Mouse (Mus musculus) embryonic stem cell, embryonic (primary cell): ENCODE results near the gene Srr.

Experiments used
- CTCF ChIA-PET, 4 experiments: fragments of 300-600 bp in 2 of 4; fragments of 350-600 bp in 2 of 4; sonication (Branson Sonifier 250); formaldehyde crosslinking; loops; one replicate each; lab custom pipeline; 2022; ENCODE audit warnings: inconsistent platforms in 2 of 4; lab: Charles Lee
- POLR2A ChIA-PET, 4 experiments: fragments of 300-600 bp in 2 of 4; fragments of 350-600 bp in 2 of 4; sonication (Branson Sonifier 250); formaldehyde crosslinking; loops; one replicate each; lab custom pipeline; 2022; ENCODE audit warnings: antibody characterized with exemption in 4 of 4, inconsistent platforms in 1 of 4; lab: Charles Lee

Gene Srr

DNA sequence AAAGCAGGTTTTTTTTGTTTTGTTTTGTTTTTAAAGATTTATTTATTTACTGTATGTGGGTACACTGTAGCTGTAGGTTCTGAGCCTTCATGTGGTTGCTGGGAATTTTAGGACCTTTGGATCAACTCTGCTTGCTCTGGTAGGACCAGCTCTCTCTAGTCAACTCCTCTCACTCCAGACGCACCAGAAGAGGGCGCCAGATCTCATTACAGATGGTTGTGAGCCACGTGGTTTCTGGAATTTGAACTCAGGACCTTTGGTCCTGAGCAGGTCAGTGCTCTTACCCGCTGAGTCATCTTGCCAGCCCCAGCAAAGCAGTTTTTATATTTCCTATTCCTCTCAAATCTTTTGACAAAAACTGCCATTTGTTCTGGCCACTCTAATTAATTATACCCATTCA lies 1.6 kb downstream of the Srr start:
- ChIA-PET POLR2A (interaction anchor here in 3 of 4 experiments (0.6 to 23.0 kb wide), 16 partner anchors 15 to 246 kb away, joined by 3 to 481 read pairs (median 4); partner anchors contain the start of genes Hic1 (in 1 of the 3), Mettl16 (in 1 of the 3), Mnt (in 1 of the 3) and Sgsm2 (in 1 of the 3)), CTCF (interaction anchor here (0.5 to 1.9 kb wide), 21 partner anchors 8 to 1941 kb away, joined by 3 to 7 read pairs (median 4); no protein-coding TSS in a partner anchor)

DNA sequence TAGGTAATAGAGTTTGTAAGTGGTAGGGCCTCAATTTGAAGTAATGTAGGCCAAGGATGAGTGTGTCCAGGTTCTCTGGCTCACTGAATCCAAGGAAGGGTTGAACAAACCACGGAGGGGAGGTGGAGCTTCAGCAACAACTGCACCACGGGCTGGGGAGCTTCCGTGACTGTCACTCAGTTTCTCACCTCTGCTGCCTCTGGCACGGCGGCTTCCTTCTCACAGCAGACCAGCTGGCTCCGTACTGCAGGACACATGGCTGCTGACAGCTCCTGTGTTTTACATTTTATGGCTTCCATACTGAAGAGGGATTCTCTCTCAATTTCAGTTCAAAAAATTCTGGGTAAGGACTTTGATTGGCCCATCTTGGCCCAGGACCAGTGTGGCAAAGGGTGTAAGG lies 6.5 kb downstream of the Srr start:
- POLR2A ChIA-PET: interaction anchor here in 2 of 4 experiments (1.1 to 23.0 kb wide), 3 partner anchors 14 to 87 kb away, joined by 3 to 481 read pairs (median 3); partner anchors contain the start of genes Sgsm2 (in 1 of the 2) and Tsr1 (in 1 of the 2)
- CTCF ChIA-PET: no interaction called here

DNA sequence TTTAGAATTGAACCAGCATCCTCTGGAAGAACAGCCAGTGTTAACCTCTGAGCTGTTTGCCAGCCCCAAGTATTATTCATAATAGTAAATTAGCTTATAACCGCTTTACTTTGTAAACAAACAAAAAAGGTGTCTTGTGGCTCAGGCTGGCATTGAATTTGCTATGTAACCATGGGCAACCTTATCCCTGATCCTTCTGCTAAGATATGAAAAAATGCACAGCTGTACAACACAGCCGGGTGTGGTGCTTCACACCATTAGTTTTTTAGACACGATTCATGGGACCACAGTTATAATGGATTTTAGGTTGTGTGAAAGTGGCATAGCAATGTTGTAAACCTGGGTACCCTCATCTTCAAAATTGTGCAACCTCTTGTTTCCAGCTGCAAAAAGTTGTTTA lies 13.3 kb downstream of the Srr start:
- ChIA-PET POLR2A (interaction anchor here (0.6 to 24.9 kb wide), 12 partner anchors 4 to 998 kb away, joined by 3 to 481 read pairs (median 4); partner anchors contain the start of genes Sgsm2 (in 2 of the 4), Smg6 (in 2 of the 4), Tsr1 (in 2 of the 4) and Mettl16 (in 1 of the 4)), CTCF (interaction anchor here in 1 of 4 experiments (1.6 kb wide), 1 partner anchor 12 kb away, joined by 4 read pairs; no protein-coding TSS in a partner anchor)

DNA sequence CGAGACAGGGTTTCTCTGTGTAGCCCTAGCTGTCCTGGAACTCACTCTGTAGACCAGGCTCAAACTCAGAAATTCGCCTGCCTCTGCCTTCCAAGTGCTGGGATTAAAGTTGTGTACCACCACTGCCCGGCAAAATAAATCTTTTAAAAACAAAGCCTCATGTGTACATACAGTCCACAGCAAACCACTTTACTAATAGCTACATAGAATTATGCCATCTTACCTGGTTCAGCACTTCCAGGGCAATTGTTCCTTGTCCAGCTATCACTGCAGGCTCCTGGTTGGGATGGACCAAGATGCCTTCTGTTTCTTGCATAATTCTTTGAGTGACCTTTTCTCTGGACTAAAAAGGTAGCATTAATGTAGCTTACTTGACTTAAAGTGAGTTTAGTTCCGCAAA lies 15.8 kb downstream of the Srr start:
- ChIA-PET POLR2A (interaction anchor here (1.1 to 24.9 kb wide), 11 partner anchors 4 to 230 kb away, joined by 3 to 481 read pairs (median 6); partner anchors contain the start of genes Tsr1 (in 3 of the 4), Sgsm2 (in 2 of the 4), Smg6 (in 2 of the 4) and Srr (in 1 of the 4)), CTCF (interaction anchor here in 2 of 4 experiments (0.7 to 1.2 kb wide), 2 partner anchors 15 to 577 kb away, joined by 3 read pairs; partner anchors contain the start of genes Prpf8 (in 1 of the 2), Smg6 (in 1 of the 2) and Srr (in 1 of the 2))

DNA sequence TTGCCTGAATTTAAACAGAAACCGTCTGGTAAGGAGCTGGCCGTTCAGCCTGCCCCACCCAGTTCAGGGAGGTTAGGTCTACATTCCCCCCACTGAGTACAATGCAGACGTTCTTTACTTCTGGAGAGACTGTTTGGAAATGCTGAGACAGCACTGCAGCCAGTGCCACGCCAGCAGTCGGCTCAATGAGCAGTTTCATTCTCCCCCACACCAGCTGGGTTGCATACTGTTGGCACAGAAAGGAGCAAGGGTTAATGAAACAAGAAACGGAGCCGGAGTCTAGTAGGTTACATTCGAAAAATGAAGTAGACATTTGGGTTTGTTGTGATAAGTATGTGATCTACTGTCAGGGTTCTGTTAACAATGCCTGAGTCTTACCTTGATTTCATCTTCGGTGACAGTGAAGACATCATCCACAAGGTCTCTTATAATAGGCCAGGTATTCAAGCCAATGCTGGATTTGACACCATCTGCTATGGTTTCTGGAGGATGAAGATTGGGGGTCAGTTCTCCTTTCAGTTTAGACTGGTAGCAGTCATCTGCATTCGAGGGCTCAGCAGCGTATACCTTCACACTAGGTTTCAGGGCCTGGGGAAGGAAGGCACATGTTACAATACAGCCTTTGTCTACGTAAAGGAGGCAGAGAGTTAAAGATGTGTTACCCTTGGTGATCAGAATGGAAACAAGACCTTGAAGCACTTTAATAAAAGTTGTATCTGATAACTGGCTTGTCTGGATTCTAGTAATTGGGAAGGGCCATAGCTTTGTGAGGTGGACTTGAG lies 16.9 kb downstream of the Srr start:
- CTCF ChIA-PET: interaction anchor here in 1 of 4 experiments (0.9 kb wide), 1 partner anchor 257 kb away, joined by 3 read pairs; no protein-coding TSS in a partner anchor
- POLR2A ChIA-PET: interaction anchor here in 3 of 4 experiments (0.9 to 24.9 kb wide), 14 partner anchors 3 to 243 kb away, joined by 3 to 481 read pairs (median 4); partner anchors contain the start of genes Tsr1 (in 3 of the 3), Smg6 (in 2 of the 3), Sgsm2 (in 1 of the 3) and Srr (in 1 of the 3)

DNA sequence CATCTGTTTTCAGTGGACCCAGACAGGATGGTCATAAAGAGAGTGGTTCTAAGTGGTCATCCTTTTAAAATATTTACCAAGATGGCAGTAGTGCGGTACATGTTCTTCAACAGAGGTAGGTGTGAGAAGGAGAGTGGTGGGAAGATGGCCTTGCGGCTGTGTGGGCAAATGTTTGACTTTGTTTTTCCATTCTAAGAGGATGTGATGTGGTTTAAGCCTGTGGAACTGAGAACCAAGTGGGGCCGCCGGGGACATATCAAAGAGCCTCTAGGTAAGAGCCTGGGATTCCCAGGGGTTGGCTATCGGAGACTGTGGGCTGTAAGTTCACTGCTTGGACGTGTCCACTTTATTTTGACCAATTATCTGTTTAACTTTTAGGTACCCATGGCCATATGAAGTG lies 17.9 kb downstream of the Srr start:
- POLR2A ChIA-PET: interaction anchor here in 3 of 4 experiments (0.6 to 24.9 kb wide), 9 partner anchors 2 to 553 kb away, joined by 3 to 481 read pairs (median 4); partner anchors contain the start of genes Tsr1 (in 3 of the 3), Hic1 (in 1 of the 3), Sgsm2 (in 1 of the 3) and Smg6 (in 1 of the 3)
- CTCF ChIA-PET: interaction anchor here in 1 of 4 experiments (0.9 kb wide), 1 partner anchor 257 kb away, joined by 3 read pairs; no protein-coding TSS in a partner anchor

DNA sequence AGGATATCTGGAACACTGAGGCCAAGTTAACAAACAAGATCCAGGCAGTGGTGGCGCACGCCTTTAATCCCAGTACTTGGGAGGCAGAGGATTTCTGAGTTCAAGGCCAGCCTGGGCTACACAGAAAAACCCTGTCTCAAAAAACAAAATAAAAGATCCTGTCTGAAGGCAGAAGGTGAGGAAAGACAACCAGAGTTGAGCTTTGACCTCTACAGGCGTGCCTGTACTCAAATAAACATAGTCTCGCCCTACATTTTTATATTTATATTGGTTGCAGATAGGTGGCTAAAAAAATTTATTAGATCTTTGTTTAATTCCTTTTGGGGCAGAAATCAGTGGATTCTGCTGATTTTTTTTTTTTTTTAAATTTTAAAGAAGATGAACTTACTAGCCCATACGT lies 23.3 kb downstream of the Srr start:
- CTCF ChIA-PET: no interaction called here
- POLR2A ChIA-PET: interaction anchor here in 3 of 4 experiments (0.6 to 24.9 kb wide), 12 partner anchors 11 to 193 kb away, joined by 3 to 481 read pairs (median 4); partner anchors contain the start of genes Smg6 (in 2 of the 3) and Srr (in 2 of the 3)

DNA sequence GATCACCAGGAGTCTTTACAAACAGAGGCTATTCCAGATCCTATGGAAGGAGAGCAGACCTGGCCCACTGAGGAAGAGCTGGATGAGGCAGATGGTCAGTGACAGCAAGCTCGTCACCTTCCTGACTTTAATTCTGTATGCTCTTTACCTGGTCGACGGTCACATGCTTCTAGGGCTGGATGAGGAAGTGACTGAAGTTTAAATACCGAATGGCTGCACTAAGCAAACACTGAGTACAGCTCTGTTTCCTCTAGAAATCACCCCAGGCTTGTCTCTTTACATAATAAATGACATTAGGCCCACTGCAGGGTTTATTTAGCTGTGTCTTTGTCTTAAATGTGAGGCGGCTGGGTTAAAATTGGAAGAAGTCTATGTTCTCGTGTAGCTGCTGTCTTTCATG lies 24.2 kb downstream of the Srr start:
- CTCF ChIA-PET: no interaction called here

DNA sequence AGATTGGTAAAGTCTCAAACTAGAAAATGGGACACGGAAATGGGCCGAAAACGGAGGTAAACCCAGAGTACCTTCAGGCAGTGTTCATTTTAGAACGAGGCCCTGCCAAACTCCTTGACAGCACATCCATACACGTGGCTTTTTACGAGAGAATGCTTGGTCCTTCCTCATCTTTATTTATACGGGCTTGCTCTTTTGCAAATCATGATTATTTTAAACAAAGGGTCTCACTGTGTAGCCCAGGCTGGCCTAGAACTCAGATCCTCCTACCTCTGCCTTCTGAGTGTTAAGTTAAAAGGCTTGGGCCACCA lies 27.3 kb downstream of the Srr start:
- CTCF ChIA-PET: no interaction called here
- POLR2A ChIA-PET: interaction anchor here (0.6 to 24.9 kb wide), 29 partner anchors 8 to 610 kb away, joined by 3 to 481 read pairs (median 6); partner anchors contain the start of genes Smg6 (in 2 of the 4) and Srr (in 2 of the 4)

More for the DNA sequence above, 24.2 kb downstream of the Srr start:
- POLR2A ChIA-PET: interaction anchor here in 3 of 4 experiments (0.7 to 24.9 kb wide), 8 partner anchors 9 to 70 kb away, joined by 3 to 481 read pairs (median 4); partner anchors contain the start of genes Smg6 (in 1 of the 3) and Srr (in 1 of the 3)

DNA sequence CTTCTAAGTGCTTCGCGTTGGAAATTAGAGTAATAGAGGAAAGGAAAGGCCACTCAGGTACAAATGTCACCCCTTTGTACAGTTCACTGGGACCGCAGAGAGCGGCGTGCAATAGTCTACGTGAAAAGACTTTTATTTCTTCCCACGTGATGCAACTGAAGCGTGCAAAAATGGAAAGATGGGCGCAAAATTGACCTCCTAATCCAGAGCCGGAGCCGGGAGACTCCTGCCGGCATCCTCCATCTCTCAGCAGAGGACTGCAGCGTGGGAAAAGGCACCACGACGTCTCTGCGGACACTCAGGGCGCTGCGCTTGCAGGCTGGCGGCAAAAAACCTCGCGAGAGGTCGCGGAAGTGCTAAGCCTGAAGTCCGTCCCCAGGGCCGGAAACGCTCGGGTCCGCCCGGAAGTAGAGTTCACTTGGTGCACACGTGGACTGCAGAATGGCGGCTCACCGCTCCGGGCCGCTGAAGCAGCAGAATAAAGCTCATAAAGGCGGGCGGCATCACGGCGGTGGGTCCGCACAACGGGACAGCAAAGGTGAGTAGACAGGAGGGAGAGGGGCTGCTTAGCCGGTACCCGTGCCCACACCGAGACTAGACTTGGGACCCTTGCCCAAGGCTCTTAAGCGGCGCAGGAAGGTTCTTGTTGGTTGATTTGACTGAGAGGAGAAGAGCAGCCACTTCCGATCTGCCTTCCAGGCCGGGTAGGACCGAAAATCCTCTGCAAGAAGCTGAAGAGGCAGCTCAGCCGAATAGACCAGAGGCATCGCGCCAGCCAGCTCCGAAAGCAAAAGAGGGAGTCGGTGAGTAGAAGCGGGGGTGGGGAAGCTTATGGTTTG lies 27.9 kb downstream of the Srr start, which contains the start of gene Tsr1:
Gene Tsr1, plus strand, starts transcription at position 394 of the 839 bp plus-strand sequence.
- ChIA-PET POLR2A (interaction anchor here (0.6 to 24.9 kb wide), 37 partner anchors 8 to 611 kb away, joined by 3 to 481 read pairs (median 5); partner anchors contain the start of genes Smg6 (in 2 of the 4), Srr (in 2 of the 4) and Mnt (in 1 of the 4)), CTCF (interaction anchor here in 1 of 4 experiments (0.8 kb wide), 1 partner anchor 50 kb away, joined by 3 read pairs; no protein-coding TSS in a partner anchor)

DNA sequence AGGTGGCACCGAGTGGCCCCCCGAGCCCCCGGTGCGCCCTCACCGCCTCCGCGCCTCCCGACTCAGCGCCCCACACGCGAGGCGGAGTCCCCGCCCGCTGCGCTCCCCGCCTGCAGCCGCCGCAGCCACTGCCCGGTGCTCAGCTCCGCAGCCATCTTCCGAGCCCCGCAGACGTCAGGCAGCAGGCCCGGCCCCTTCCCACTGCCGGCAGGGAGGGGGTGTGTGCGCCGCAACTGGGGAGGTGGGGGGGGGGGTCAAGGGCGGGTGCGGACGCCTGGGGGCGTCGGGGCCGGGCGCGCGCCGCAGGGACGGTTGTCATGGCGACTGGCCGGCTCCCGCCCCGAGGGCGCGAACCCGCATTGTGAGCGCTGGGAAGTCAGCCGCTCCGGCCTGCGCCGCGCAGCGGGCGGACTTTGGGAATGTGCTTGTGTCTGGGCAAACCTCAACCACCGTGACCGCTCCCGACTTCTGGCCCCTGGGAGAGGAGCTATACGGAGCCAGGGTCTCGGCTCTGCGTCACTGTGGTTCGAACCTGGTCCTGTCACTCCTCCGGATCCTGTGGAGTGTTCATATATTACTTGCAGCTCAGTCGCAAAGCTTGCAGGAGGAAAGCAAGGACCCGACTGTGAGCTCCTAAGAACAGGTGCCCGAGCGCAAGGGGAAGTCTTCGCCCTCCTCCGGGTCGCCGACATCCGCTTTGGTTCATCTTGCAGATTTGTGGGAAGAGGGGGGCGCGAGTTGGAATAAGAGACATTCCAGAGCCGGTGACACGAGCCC lies 28.7 kb downstream of the Srr start, which contains the start of gene Sgsm2:
Gene Sgsm2, minus strand, starts transcription at position 160 of the 777 bp plus-strand sequence.
- ChIA-PET POLR2A (interaction anchor here in 3 of 4 experiments (0.6 to 24.9 kb wide), 44 partner anchors 9 to 564 kb away, joined by 3 to 481 read pairs (median 5); partner anchors contain the start of genes Smg6 (in 2 of the 3), Srr (in 2 of the 3), Dph1 (in 1 of the 3) and Mnt (in 1 of the 3)), CTCF (interaction anchor here in 2 of 4 experiments (0.6 to 0.8 kb wide), 3 partner anchors 49 to 337 kb away, joined by 3 read pairs; no protein-coding TSS in a partner anchor)

DNA sequence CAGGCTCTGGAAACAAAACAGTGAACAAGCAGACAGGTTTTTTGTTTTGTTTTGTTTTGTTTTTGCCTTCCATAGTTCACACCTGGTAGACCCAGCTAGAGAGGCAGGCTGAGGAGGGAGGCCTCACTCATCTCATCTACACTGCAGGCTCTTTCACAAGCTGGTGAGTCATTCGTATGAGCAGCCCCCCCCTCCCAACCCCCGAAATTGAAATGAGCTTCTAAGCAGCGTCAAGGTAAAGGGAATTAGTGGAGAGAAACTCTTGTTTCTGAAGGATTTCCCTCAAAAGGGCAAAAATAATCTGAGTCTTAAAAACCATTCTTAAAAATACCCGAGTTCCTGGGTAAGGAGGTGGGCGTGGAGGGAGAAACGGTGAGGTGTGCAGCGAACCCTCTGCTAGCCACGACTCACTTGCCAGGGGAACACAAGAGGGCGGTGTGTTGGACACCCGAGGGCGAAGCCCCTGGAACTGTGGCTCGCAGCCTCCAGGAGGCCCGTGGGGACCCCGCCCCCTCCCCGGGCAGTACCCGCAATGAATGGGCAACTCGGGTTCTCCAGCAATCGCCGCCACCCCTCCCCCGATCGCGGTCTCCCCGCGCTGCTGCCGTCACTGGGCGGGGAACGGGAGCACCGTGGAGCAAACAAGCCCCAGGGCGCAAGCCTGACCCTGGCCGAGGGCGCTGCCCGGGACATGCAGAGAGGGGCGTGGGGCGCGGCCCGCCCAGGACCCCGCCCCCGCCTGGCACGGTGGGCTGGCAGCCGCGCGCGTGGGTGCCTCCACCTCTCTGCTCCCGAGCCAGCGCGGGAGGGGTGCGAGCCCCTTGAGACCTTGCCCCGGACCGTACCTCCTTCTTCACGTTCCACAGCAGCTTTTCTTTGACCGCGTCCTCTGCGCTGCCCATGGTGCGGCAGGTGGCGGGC lies 29.5 kb downstream of the Srr start:
- POLR2A ChIA-PET: interaction anchor here in 3 of 4 experiments (0.5 to 24.9 kb wide), 46 partner anchors 10 to 565 kb away, joined by 3 to 481 read pairs (median 4); partner anchors contain the start of genes Smg6 (in 2 of the 3), Srr (in 2 of the 3), Dph1 (in 1 of the 3) and Mettl16 (in 1 of the 3)
- CTCF ChIA-PET: interaction anchor here in 3 of 4 experiments (0.6 to 1.0 kb wide), 8 partner anchors 13 to 1585 kb away, joined by 3 to 7 read pairs (median 5); no protein-coding TSS in a partner anchor

DNA sequence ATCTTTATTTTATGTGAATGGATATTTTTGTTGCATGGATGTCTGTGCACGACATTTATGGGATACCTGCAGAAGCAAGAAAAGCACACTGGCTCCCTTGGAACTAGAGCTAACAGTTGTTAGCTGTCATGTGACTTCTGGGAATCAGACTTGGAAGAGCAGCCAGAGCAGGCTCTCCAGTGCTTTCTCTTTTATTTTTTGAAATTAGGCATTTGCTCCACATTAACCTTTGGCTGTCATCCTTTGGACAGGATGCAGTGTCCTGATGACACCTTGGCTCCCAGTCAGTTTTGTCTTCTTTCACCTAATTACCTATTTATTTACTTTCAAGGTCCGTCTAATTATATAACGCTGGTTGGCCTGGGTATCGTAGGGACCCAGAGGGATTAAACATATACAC lies 31.1 kb downstream of the Srr start:
- POLR2A ChIA-PET: interaction anchor here in 2 of 4 experiments (1.5 to 24.9 kb wide), 4 partner anchors 18 to 64 kb away, joined by 4 to 481 read pairs (median 46); partner anchors contain the start of genes Mnt (in 1 of the 2), Smg6 (in 1 of the 2) and Srr (in 1 of the 2)
- CTCF ChIA-PET: no interaction called here

DNA sequence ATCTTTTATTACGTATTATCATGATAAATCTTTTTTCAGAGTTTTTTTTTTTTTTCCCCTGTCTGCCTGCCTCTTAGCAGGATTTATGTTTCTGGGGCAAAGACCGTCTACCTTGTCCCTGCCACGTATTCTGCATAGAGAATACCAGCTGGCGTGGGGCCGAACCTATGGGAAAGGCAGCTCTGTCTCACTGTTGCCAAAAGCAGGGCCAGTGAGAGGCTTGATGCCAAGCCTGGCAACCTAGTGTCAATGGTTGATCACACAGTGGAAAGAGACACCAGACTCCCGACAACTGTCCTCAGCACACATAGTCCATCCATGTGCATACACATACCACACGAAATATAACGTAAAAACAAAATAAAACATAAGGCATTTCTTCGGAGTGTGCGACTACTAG lies 42.6 kb downstream of the Srr start:
- POLR2A ChIA-PET: interaction anchor here in 2 of 4 experiments (0.8 to 2.2 kb wide), 2 partner anchors 13 to 18 kb away, joined by 4 read pairs; no protein-coding TSS in a partner anchor
- CTCF ChIA-PET: interaction anchor here in 1 of 4 experiments (0.7 kb wide), 1 partner anchor 13 kb away, joined by 7 read pairs; no protein-coding TSS in a partner anchor
